Mouse (Mus musculus): ENCODE measurements around the gene Fancc.

Fancc gene

GRCm38 (mm10) chr13:63246332-63246940 lies 250.6 kb downstream of the Fancc start:
- no peak for DNase-seq (ENCODE audit: low read depth, low spot score)

- DNase-seq (ENCODE audit: low read depth, low spot score) = no peak
Measured at GRCm38 (mm10) chr13:63245812-63246211, 251.3 kb downstream of the Fancc start.

GRCm38 (mm10) chr13:63245218-63245617 lies 251.9 kb downstream of the Fancc start:
- no peak for DNase-seq (ENCODE audit: low read depth, low spot score)

GRCm38 (mm10) chr13:63244425-63244824 lies 252.7 kb downstream of the Fancc start:
- DNase-seq (ENCODE audit: low read depth, low spot score) = no peak

GRCm38 (mm10) chr13:63243586-63243985 lies 253.5 kb downstream of the Fancc start:
- no peak for DNase-seq (ENCODE audit: low read depth, low spot score)

- no peak for DNase-seq (ENCODE audit: low read depth, low spot score)
Measured at GRCm38 (mm10) chr13:63242401-63243192, 254.5 kb downstream of the Fancc start.

- DNase-seq (ENCODE audit: low read depth, low spot score) = no peak
Measured at GRCm38 (mm10) chr13:63241665-63242064, 255.4 kb downstream of the Fancc start.

- DNase-seq (ENCODE audit: low read depth, low spot score) = no peak
Measured at GRCm38 (mm10) chr13:63240835-63241234, 256.2 kb downstream of the Fancc start.

- peak; percentile 22 for DNase-seq (ENCODE audit: low read depth, low spot score)
Measured at GRCm38 (mm10) chr13:63239877-63240671, 257.0 kb downstream of the Fancc start.

GRCm38 (mm10) chr13:63239301-63239804 lies 257.7 kb downstream of the Fancc start:
- DNase-seq (ENCODE audit: low read depth, low spot score) = no peak

- no peak for DNase-seq (ENCODE audit: low read depth, low spot score)
Measured at GRCm38 (mm10) chr13:63238045-63238444, 259.0 kb downstream of the Fancc start.

GRCm38 (mm10) chr13:63236159-63236893 lies 260.8 kb downstream of the Fancc start:
- DNase-seq (ENCODE audit: low read depth, low spot score) = no peak

GRCm38 (mm10) chr13:63235551-63235950 lies 261.5 kb downstream of the Fancc start:
- no peak for DNase-seq (ENCODE audit: low read depth, low spot score)

Measured in c-Kit-negative CD71-positive TER-119-positive erythroid progenitor cells, embryonic 14.5 days (primary cell).